Mouse (Mus musculus) neural tube, postnatal 0 days (tissue): ENCODE measurements around the gene Fscb. TPM values are rescaled to one million over a fixed set of nuclear protein-coding genes. Genes with fewer than 3 reads are reported as not detected.

Source experiments
- polyA plus RNA-seq: library from polyadenylated mRNA; unstranded; fragments of >200 nt; fragmentation: Nextera tagmentation; extraction: Ambion mirVana; gene quantifications from 2 replicates; pipeline ENCODE4 v1.2.1, GENCODE M21; 2015

The Fscb gene
- not detected in 2 replicates for polyA plus RNA-seq

DNA sequence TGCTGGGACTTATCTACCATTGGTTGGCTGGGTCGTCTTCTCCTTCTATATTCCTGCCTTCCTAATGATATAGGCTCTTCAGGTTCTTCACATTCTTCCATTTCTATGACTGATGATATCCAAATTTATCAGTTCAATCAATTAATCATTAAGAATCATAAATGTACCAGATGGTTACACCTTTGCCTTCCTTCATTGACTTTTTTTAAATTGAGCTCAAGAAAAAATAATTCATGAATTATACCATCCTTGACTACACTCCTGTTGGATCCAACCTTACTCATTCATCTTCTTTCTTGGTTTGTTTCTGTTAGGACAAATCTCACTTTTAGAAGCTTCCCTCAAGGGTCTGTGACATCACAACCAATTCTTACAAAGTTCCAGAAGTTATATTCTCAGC, at the start of gene Fscb:
Gene Fscb (minus strand): TSS at position 101 of the 400 bp plus-strand sequence.

